Mouse (Mus musculus) mesoderm, embryonic 11.5 days (tissue): Measurements from ENCODE around the gene Epn3.

Experiments used
- DNase-seq: peaks from one replicate; pipeline ENCODE4 v3.0.0-alpha.2; 2012; ENCODE audit warnings: low read depth, low spot score

Epn3 gene

DNA sequence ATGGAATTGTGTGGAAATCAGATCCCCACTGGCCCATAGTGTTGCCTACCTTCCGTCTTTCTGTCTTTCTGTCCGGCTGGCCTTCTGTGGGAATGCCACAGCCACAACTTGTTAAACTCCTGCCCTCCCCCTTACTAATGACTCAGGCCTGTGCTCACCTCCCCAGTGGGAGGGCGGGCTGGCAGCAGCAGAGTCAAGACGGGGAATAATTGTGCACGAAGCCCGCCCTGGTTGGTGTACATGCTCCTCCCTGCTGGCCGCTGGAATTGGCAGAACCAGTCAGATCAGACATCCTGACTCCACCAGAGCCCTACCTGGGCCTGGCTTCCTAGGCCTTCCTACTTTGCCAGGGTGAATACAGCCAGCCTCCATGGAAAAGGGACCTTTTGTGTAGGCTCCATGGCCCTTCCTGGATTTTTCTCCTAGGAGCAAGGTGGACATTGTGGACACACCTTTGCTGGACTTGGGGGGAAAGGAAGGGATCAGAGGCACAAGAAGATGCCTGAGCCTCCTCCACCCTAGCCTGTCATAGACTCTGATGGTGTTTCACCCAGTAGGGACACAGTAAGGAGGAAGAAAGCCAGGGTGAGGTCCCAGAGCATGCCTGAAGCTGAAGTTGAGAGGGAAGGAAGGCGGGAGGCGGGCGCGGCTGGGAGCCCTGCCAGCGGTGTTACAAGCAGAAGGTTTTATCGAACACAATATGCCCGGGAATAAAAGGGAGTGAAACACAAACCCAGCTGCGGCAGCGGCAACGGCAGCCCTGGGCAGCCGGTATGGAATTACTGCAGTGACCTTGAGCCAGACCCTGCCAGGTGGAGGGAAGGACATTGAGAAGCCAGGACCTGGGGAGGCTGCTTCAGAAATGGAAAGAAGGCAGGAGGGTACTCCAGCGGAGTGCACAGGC lies 1.4 kb downstream of the Epn3 start:
- DNase-seq, result no peak

DNA sequence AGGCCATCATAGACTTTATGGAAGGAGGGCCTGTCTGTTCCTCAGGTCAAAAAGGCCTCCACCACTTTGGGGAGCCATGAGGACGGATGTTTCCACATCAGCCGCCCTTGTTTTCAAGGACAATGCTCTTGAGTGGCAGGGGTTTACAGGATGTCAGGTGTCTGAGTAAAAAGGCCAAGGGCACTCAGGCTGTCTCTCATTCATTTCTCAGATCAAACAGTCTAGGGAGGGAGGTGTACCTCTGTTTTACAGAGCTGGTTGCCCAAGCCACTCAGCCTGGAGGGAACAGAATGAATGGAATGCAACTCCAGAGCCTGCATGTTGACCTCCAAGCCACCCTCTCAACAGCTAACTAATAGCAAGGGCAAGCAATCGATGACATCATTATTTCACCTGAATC lies 4.4 kb downstream of the Epn3 start:
- DNase-seq, result no peak

DNA sequence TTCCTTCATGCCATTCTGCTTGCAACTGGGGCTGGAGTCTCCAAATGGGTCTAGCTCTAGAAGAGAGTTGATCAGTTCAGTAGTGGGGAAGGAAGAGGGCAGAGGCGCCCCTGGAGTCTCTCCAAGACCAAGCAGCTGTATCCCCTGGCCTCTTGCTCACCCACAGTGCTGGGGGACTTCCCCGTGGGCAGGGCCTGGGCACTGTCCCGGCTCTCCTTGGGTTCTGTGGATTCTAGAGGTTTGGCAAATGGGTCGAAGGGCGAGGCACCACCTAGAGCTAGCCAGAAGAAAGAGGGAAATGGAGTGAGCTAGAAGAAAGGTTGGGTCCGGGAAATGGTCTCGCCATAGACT lies 8.1 kb downstream of the Epn3 start:
- no peak for DNase-seq

DNA sequence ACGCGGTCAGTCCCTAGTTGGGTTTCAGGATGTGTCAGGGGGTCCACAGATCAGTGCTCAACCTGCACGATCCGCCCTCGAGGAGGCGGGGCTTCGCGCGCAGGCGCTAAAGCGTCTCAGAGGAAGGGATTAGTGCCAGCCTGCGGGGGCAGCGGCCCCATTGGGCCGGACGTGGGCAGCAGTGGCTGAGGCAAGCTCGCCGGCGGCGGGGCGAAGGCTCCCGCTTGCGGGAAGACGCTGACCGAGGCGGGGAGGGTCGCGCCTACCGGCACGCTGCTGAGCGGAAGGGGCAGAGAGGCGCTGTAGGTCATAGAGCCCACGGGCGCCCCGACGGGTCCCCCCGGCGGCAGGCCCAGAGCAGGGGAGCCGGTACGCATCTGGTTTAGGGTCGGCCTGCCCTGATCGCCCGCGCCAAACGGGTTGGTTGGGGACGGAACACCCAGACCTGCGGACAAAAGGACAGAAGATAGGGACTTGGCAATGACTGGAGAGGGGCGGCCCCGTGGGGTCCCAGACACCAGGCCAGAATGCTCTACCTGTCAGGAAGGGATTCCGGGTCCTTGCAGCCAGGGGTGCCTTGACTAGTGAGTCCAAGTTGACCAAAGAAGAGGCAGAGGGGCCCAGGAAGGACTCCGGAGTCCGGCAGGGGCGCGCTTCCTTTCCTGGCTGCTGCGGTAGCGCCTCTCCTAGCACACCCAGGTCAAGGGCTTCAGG lies 8.6 kb downstream of the Epn3 start:
- DNase-seq, result peak; percentile 75

DNA sequence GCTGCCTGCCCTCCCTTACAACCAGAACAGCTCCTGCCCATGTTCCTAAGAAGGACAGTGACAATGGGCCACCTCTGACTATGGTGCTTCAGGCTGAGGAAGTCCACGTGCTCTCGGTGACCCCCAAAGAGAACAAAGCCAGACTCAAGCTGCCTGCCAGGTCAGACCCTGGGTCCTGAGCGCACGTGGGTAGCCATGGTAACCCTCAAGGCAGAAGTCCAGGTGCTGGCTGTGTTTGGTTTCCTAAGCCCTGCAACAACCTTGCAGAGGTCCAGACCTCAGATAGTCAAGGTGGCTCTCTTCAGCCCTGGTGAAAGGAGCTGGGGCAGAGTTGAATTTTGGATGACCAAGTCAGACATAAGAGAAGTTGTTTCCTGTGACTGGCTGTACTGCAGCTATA lies 10.0 kb downstream of the Epn3 start:
- no peak for DNase-seq

DNA sequence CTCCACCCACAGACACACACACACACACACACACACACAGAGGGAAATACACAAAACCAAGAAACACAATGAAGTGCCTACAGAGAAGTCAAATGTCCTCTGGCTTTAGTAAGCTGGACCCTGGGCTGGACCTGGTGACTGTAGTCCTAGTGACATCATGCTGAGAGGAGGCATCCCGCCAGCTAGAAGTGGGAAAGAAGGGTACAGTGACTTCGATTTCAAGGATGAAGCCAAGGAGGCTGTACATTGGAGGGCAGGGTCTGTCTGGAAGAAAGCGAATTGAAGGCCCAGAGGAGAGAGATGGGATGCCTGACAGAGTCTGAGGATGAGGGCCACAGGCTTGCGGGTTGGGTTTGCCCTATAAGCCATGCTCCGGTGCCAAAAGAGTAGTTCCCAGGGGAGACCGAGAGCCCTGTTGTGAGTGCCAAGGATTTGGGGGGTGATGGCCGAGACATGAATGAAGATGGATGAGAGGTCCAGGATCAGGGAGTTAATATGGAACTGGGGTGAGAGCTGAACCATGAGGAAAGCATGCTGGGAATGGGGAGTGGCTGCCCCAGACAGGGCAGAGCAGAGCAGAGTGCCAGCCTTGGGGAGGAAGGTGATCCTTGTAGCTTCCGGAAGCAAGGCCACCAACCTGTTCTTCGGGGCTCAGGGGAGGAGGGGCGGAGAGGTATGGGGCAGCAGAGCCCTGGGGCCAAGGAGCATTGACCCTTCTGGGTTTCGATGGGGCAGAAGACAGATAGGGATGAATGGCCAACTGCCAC lies 10.8 kb downstream of the Epn3 start:
- no peak for DNase-seq

DNA sequence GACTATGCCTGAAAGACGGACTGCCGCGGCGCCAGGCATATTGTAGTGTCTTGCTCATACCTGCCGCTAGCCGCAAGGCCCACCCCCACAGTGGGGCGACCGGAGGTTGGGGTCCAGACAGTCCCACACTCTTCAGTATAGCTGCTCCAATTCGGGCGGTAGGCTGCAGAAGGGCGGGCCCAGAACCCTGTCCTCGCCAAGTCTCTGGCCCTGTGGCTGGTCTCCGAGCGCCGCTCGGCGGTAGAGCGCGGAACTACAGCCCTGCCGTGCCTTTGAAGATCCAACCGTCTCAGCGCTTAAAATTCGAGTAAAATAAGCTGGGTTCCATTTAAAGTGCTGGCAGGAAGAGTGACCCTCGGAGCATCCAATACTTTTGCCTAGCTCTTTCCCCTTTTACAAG lies 13.8 kb downstream of the Epn3 start, which contains the start of gene Spata20:
Gene Spata20, minus strand, starts transcription at position 179 of the 400 bp plus-strand sequence.
- peak; percentile 80 for DNase-seq

DNA sequence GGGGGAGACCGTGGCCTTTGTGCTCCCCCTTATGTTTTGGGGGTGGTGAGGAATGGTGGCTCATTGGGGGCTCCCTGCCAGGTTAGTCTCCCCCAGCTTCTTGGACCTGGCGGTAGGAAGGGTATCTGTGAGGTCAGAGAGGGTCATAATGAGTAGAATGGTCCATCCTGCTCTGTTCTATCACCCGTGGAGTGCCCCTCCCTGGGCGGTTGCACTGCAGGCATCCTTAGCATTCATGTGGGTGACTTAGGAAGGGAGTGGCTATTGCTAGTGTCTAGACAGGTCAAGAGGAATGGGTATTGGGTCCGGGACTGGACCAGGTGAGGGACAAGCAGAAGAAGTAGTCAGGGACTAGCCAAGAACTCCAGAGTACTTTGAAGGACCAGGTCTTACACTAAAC lies 14.6 kb downstream of the Epn3 start:
- no peak for DNase-seq

DNA sequence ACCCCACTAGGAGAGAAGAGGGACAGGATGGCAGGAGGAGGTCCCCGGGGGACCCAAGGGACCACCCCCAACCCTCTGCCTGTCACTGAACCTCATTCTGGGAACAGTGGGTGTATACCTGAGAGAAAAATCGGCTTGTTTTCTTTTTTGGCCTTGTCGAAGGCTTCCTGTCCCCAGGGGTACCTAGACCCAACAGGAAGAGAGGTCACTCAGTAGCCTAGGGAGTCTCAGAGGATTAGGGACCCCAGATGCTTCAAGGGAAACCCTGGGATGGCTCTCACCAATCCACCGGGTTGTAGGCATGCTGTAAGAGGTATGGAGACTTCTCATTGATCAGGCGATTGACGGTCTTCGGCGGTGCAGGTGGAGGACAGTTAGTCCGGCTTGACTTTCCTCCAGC lies 15.1 kb downstream of the Epn3 start:
- no peak for DNase-seq

DNA sequence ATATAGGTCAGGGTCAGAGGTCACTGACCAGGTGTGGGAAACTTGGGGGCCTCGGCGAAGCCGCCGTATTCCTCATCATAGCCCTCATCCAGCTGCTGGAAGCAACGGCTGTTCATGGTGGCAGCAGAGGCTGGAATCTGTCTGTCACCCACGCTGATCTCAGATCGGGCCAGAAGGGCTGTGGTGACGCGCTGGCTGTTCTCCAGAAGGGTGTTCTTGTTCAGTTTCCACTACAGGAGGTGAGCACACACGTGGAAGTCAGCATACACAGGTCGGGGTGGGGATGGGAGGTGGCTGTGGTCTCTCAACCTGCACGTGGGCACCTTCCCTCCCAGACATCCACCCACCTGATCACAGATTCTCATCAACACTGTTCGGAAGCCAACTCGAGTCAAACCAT lies 15.9 kb downstream of the Epn3 start:
- DNase-seq, result no peak

DNA sequence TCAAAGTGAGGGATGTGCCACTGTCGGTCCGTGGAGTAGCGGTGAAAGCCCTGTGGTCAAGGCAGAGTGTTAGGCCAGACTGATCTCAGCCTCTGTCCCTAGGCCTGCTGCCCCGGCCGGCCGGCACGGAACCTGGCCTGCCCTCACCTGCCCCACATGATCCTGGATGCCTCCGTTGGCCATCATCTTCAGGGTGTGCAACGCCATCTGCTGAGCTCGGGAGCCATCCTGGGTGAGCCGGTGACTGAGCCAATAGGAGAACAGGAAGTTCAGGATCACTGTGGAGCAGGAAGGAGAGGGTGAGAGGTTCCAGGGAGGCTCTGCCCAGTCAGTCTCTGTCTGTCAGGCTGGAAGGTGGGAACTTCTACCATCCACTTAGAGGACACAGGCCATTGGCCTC lies 16.3 kb downstream of the Epn3 start:
- no peak for DNase-seq

DNA sequence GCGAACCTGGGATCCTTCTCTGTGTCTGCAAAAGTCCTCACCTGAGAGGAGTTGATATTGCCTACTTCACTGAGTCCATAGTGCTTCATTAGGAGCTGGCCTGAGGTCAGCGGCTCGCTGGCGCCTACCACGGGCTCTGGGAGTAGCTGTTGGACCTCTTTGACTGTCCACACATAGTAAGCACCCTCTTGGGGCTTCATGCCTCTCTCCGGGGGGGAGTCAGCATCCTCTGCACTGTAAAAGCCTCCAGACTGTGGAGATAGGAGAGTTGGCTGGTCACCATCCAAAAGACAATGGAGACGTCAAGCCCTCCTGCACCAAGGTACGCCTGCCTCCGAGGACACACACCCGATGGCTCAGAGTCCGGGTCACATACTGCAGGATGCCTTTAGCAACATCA lies 17.0 kb downstream of the Epn3 start:
- no peak for DNase-seq

DNA sequence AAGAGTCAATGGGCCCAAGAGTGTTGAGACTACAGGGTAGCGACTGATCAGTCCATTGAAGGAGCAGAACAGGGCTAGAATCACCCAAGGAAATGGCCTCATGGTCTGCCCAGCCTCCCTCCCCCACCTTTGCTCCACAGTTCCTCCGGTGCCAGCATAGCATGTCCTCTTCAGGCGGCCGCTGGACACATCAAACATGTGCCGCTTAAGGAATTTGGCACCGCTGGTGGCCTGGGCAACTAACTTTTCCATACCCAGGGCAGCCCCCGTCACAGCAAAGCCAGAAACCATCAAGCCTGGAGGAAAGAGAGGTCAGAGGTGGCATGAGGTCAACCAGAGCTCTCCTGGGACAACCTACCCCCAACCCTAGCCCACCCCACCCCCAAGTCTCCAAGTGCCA lies 17.8 kb downstream of the Epn3 start:
- DNase-seq, result no peak

DNA sequence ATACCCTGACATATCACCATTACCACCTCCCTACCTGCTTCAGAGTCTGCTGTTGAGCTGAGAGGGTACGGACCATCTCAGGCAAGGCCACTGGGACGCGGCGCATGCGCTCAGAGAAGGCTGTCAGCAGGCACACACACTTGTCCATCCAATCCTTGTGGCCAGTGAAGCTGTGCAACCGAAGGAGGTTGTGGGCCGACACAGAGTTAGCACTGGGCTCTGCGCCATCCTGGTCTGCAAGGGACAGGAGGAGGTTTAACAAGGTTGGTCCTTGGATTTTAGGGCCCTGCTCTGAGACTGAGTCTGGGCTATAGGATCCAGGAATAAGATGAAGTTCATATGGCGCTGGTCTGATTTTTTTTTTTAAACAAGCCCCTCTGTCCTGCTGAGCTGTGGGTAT lies 19.4 kb downstream of the Epn3 start:
- DNase-seq, result no peak

DNA sequence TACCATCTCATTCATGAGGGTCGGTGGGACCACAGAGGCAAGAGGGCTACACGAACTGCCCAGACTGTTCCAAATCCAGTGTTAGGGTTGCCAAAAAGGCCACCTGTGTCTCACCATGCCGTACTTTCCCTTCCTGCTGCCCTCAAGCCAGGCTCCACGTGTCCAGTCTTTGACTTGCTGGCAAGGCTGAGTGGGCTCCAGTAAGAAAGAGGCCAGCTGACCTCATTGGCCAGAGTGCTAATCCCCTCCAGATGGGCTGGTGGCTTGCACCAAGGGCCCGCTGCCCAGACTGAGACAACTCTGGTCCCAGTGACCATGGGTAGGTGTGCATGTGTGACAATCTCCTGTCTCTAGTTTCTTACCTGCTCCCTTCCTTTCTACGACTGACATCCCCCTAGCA lies 22.1 kb downstream of the Epn3 start:
- DNase-seq, result no peak

DNA sequence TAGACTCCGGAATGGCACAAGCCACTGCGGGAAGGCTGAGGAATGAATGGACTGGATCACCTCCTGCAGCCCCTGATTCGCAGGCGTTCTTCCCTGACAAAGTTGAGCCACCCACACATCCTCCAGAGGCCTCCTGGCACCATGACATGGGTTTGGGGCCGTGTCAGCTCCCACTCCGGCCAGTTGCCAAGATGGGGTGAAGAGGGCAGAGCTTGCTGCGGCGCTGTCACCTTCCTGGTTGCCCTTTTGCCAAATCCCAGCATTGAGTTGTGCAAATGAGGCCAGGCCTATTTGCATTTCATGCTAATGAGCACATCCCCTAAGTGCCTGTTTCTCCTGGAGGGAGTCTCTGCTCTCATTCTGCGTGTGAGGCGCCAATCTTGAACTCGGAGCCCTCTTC lies 24.1 kb downstream of the Epn3 start:
- no peak for DNase-seq

DNA sequence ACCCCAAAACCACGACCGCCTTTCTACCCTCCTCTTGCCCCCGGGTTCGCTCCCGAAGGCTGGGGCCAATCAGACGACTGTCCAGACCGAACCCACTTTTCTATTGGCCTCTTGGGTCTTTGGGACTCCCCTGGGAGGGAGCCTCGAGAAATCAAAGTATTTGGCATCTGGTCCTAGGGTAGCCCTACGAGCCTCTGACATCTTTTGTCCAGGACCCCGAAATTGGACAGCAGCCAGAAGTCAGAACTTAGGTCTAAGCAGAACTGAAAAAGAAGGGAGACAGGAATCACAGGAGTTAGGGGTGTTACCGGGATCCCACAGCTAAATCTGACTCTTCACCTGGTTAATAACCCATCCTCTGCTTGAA lies 25.2 kb downstream of the Epn3 start:
- no peak for DNase-seq

DNA sequence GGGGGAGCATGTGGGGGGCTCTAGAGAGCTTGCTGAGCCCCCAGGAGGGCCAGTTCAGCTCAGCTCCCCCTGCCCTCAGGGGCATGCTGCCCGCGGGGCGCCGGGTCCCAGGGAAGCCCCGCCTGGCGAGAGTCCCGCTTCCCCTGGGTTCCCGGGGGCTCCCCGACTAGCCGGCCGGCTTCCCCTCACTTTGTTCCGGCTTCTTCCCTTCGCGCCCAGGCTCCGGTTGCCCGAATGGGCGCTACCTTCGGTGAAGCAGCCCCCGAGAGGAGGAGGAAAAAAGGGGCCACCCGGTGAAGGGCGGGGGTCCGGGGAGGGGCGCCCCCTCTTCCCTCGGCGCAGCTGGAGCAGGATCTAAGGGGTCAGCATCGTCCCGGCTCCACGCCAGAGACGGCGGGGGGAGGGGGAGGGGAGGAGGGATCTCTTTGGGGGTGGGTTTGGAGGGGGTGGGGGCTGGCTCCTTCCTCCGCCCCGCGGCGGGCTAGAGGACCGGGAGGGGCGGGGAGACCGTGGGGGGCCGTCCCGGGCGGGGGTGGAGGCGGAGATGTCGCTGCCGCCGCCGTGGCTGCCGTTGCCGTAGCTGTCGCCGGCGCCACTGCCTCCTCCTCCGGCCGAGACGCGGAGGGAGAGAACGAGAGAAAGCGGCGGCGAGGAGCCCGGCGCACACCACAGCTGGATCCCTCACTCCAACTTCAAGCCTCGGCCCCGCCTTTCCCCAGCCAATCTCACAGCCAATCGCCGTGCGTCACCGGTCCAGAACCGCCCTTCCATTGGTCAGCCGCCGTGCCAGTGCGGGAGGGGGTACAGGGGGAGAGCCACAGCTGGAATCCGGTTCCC lies 25.8 kb downstream of the Epn3 start, which contains the start of gene Cacna1g:
Gene Cacna1g, minus strand, starts transcription at position 492 of the 837 bp plus-strand sequence.
- DNase-seq, result peak; percentile 86

DNA sequence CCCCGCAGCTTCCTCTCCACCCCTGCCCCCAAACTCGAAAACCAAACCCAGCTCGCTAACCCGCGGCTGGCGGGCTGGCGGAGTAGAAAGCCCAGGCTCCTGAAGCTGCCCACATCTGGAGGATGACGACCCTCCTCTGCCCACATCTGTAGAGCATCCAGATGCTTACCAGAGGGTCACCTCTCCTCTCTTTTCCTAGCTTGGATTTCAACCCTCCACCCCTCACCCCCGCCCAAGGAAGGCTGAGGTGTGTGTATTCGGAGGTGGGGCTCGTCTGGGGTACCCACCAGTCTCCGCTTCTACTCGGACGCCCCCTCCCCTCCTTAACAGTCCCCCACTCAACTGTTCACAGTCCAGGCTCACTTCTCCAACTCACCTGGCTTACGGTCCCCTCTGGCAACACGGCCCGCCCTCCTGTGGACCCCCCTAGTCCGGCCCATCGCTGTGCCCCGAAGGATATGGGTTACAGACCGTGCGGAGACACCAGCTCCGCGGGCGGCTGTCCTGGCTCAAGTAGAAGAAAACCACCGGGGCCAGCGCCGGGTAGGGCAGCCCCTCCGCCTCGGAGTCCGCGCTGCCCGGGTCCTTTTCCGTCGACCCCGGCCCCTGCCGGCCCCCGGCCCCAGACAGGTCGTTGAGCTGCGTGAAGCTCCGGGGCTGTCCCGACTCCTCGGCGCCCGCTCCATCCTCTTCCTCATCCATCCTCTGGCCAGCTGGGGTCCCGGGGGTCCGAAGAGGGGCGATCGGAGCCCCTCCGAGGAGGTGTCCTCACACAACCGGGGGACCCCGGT lies 26.7 kb downstream of the Epn3 start:
- no peak for DNase-seq

DNA sequence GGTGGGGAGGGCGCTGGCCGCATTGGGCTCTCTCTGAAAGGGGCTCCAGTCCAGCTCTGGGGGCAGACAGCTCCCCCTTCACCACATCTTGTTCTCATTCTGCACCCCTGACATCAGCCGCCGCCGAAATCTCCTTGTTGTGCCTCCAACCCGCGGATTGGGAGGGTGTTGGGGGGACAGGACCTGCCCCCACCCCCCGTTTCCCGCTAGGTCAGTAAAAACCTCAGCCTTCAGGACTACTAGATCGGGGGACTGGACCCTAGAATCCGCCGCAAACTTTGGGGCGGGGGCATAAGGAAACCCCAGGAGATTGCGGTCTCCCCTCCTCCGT lies 27.2 kb downstream of the Epn3 start:
- no peak for DNase-seq
